Mouse (Mus musculus) ES-E14 (cell line): ENCODE results near the gene Sfxn3.

Experiments used
- HCFC1 ChIP-seq: IDR thresholded peaks from 2 replicates; pipeline ENCODE4 v1.6.1; 2012; ENCODE audit warnings: low read length, inconsistent platforms, borderline replicate concordance; ENCODE audit not compliant: insufficient read depth
- MAFK ChIP-seq: IDR thresholded peaks from 2 replicates; pipeline ENCODE4 v1.6.1; 2014; ENCODE audit warnings: mild to moderate bottlenecking, low read depth, low read length, inconsistent platforms; ENCODE audit not compliant: insufficient read depth
- ZC3H11A ChIP-seq: IDR thresholded peaks from 2 replicates; pipeline ENCODE4 v1.6.1; 2012; ENCODE audit warnings: low read depth, mild to moderate bottlenecking, inconsistent platforms, low read length, borderline replicate concordance
- ZNF384 ChIP-seq: IDR thresholded peaks from 2 replicates; pipeline ENCODE4 v1.6.1; 2012; ENCODE audit warnings: low read depth, low read length, inconsistent platforms

GRCm38 (mm10) chr19:45047935-45048643 is 786 bp downstream of the Sfxn3 start:
- no peak for TF ChIP-seq ZNF384
- no peak for TF ChIP-seq MAFK
- TF ChIP-seq HCFC1: no peak
- no peak for TF ChIP-seq ZC3H11A
